Mouse (Mus musculus) mesoderm, embryonic 11.5 days (tissue): ENCODE measurements around the gene Cpne2.

ENCODE experiments used
- DNase-seq: peaks from one replicate; pipeline ENCODE4 v3.0.0-alpha.2; 2012; ENCODE audit warnings: low read depth, low spot score

Gene Cpne2

DNA sequence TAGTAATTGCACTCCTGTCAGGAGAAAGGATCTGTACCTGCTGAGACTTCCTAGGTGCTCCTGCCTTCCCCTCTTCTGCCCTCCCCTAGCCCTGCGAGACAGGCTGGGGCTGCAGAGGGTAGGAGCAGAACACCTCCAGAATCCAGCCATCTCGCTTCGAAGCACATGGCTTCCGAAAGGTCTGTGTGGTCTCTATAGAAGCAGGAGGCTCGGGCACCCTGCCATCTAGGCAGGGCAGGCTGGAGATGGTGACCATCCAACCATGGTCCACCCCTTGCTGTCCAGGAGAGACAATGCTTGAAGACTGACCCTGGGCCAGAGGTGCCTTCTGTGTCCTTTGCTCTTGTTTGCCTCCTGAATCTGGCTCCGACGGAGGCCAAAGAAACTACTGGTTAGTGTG lies 2.8 kb downstream of the Cpne2 start:
- DNase-seq: no peak

DNA sequence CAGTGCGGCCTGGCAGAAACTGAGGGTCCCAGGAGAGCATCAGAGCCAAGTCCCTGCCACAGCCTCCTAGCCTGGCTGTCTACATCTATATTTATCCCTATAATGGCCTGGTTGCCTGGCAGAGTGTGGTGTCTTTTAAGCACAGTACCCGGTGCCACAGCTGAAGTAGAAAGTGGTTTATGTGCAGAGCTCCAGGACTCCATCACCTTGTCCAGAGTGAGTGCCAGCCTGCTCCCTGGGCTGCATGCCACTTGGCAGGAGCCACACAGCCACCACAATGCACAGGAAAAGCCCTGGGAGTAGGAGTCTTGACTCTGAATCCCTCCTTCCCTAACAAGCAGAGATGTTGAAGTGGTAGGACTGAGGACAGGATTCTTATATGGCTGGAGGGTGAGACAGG lies 4.7 kb downstream of the Cpne2 start:
- no peak for DNase-seq

DNA sequence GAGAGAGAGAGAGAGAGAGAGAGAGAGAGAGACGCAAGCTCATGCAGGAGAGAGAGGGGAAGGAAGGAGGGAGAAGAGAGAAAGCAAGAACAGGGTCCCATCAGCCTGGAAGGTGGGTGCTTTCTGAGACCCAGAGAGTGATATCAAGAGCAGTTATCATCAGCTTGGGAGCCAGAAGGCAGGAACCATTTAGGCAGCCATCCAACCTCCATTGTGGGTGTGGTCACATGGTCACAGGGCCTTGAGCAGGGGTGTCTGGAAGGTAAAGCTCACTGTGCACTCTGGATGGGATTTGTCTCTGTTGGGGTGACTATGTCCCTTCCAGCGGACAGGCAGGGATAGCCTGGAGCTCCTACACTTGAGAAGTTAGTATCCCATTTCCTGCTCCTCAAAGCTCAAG lies 7.2 kb downstream of the Cpne2 start:
- no peak for DNase-seq

DNA sequence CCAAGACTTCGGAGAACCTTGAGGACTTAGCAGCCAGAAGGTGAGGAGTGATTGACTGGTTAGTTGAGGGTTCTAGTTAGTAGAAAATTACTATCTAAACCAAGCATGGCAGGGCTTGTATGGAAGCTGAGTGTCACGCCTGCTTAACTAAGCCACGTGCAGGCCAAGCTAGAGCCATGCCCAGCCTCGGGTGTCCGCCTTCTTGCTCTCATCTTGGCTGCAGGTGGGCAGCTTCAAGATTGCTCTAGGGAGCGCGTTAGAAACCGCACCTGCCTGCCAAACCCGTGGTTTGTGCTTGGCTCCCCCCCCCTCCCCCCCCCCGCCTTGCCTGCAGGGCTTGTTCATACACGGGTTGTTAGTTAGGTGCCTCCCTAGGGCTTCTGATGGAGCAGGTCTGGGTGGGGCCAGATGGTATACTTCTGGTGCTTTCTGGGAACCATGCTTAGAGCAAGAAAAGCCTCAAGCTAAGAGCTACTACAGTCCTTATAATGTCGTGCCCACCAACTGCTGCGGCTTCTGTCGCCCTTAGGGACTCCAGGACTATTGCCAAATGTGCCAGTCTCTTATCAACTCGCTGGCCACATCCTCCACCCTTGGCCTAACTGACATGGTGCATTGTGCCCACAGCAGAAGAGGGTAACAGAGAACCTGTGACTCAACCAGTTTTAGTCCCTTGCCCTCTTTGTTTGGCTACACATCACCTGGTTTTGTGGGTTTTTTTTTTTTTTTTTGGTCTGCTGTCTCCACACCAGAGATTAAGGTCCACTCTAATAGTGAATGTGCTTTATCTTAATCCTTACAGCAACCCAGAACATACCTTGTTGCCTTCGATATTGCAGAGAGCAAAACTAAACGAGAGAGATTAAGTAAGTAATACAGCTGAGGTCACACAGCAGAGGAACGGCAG lies 8.4 kb downstream of the Cpne2 start:
- no peak for DNase-seq

DNA sequence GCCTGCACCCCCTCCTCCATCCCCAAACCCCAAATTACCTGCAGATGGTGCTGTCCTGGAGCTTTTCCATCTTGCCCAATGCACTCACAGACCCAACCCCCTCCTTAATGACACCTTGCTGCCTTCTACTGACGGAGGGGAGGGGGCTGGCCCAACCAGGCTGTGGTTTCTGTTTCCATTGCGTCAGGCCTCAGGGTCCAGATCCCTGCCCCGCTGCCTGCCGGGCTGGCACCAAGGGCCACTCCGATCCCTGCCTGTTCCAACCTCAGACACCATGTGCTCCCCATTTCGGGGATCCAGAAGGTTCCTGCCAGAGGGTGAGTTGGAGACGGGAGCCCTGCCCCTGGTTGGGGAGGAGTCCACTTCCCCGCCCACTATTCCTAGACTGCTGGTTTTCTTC lies 11.2 kb downstream of the Cpne2 start:
- no peak for DNase-seq

DNA sequence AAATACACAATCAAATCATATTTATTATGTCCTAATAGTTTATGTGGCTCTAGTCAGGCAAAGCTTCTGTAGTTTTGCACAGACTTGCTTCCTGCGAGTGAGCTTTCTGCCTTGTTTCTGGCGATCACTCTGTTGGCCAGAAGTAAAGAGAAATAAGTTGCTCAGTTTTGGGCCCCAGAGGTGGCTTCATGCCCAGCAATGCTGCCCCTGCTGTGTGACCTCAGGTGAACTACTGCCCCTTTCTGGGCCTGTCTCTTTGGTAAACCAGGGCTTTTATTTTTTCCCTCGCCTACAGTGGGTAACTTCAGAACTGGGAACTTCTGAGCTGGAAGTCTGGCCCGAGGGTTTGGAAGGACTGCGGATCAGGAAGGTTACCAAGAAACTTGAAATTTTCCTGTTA lies 16.3 kb downstream of the Cpne2 start:
- no peak for DNase-seq

GRCm38 (mm10) chr8:94549482-94549881 lies 16.7 kb downstream of the Cpne2 start:
- no peak for DNase-seq

DNA sequence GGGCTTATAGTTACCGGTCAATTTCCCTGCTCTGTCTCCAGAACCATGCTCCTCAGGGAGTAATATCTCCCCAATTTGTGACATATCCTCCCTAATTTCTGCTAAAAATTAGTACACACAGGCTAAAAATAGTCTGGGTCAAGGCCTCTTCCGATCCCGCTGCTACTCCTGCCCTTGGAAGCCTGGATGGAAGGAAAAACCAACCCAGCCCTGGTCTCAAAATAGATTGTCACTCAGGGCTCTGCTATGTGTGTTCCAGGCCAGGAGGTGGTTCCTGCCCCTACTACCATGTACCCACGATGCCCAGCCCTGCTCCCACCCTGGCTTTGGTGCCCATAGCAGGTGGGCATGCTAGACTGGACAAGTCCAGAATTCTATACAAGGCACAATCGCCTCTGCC lies 17.2 kb downstream of the Cpne2 start:
- no peak for DNase-seq

- peak; percentile 82 for DNase-seq
Observed at GRCm38 (mm10) chr8:94551471-94552422, 19.0 kb downstream of the Cpne2 start.

- DNase-seq: no peak
Observed at GRCm38 (mm10) chr8:94552696-94553095, 19.9 kb downstream of the Cpne2 start.

DNA sequence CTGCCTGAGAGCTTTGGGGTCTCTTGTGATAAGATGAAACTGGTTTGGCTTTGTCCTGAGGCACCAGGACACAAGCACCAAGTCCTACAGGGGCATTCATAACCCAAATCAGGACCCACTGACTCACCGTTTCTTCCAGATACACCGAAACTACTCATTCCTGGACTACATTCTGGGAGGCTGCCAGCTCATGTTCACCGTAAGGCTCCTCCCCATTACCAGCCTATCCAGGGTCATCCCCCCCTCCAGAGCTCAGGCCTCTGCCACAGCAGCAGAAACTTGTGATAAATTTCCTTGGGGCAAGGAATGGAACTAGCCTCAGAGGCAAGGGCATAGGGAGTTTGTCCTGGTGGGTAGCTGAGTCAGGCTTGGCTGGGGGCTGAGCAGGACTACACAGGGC lies 24.5 kb downstream of the Cpne2 start:
- no peak for DNase-seq

DNA sequence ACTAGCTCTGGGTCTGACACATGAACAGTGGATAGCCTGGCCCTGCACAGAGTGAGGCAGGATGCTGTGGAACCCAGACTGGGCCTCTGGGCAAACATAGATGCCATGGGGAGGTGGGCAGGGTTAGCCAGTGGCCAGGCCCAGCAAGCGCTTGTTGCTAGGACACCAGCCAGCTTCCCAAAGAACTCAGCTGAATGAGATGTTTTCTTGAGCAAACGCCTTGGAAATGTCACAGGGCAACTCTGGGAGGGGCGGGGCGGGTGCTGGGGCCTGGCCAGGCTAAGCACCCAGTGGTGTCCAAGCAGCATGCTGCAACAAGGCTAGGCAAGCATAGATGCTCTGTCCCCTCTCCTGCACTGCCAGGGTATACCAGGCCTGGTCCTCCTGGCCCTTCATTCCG lies 28.5 kb downstream of the Cpne2 start:
- DNase-seq: peak; percentile 47

- DNase-seq: no peak
Observed at GRCm38 (mm10) chr8:94564421-94564820, 31.6 kb downstream of the Cpne2 start.

- no peak for DNase-seq
Observed at GRCm38 (mm10) chr8:94566033-94566432, 33.2 kb downstream of the Cpne2 start.

DNA sequence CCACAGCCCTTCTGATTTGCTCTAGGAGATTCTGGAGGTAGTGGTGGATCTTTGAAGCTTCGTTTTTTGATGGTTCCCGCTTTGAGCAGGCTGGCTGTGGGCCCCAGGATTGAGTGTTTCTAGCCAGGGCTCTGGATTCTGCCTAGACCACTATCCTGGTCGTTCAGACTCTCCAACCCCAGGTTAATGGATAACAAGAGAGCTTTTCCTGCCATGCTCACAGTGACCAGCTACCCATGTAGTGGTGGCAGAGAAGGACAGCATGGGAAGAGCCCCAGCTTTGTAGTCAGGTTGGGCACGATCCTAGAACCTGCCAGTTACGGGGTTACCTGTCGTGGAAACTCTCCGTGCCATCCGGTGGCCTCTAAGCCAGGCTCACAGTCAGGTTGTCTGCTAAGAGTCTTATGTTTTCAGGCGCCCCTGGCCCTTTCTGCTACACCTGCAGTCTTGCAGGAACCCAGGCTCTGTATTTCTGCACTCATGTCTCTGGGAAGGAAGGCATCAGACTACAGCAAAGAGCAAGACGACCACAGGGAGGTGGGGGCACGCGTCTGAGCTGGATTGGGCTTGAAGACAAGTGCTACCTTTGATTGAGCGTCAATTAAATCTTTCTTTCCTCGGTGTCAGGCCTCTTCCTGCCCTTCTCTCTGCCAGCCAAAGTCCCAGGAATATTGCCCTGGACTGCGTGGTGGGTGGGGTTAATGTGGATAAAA lies 33.8 kb downstream of the Cpne2 start:
- DNase-seq: no peak

DNA sequence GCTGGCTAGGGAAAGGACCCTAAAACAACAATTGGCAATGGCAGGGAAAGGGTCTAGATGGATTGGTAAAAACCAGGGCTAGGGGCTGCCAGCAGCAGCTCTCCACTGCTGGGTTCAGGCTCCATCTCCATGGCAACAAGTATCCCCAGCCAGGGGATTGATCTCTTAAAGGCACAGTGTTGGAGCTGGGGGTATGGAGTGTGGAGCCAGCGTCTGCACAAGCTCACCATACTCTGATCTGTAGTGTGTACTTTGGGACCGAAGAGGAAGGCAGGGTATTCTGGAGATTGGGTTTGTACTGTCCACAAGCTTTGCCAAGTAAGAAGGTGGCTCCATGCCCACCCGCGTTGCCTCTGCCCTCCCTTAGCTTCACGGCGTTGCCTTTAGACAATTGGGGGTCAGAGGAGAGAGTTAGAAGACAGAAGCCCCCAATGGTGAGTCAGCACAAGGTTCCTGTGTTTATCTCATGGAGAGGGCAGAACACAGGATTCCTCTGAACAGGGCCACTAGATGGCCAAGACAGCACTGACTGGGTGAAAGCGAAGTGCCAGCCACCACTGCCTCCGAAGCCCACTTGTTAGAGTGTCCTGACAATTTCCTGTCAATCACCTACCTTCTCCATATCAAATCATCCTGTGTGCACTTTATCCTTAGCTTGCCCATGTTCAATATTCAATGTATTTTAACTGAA lies 34.5 kb downstream of the Cpne2 start:
- DNase-seq: peak; percentile 27

GRCm38 (mm10) chr8:94568098-94568497 lies 35.3 kb downstream of the Cpne2 start:
- DNase-seq: no peak

DNA sequence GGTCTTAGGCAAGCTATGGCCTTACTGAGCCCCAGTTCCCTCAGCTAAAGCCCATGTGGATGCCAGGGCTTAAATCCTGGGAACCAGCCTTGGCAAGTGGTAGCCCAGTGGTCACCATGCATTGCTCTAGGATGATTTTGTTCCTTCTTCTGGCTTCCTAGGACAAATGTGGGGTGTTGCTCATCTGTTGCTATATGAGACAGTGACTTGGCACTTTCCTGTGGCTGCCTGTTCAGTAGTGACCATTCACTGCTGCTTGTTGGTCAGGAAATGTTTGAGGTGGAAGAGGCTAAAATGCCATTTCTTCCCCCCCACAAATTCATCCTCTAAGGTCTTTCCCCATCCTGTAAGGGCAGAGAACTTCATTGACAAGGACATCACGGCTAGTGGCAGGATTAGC lies 36.6 kb downstream of the Cpne2 start:
- no peak for DNase-seq

DNA sequence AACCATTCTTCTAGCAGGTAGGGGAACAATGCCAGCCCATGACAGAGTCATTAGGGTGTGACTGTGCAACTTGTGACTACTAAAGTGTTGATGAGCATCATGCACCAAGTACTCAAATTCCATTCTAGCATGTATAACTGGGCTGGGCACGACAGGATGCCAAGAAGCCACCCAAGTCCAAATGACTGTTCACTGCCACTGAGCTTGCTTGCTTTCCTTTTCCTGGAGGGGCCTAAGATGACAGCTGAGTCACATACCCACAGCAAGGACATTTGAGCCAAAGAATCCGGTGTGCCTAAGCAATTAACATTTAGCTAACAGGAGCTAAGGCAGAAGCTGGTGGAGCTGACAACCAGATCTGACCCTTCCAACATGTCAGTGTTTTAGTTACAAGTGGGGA lies 39.1 kb downstream of the Cpne2 start:
- no peak for DNase-seq

DNA sequence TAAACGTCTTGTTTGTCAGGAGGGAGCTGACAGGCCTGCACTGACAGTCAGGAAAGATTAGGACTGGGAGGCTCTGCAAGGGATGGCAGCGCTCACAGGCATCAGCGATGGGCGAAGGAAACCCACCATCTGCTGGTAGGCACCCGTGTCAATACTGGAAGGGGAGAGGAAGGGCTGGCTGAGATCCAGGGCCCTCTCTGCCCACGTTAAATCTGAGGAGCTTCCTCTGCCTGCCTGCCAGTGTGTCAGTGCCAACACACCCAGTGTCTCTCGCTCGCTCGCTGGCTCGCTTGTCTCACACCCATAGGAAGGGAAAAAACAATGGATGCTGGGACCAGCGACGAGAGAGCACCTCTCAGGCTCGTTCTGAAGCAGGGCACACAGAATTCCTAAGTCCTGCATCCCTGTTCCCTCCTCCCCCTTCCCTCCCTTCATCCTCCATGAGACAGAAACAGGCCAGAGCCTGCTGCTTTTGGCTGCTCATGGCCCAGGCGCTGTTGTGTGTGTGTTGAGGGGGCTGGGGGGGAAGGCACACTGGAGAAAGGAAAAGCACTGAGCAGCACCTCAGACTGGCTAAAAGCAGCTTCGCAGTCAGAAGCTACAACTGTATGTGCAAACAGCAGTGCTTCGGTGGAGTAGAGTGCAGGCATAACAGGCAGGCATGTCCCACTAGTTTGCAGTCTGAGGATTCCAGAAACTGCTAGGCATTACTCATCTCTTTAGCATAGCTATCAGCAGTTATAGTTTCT lies 41.5 kb downstream of the Cpne2 start:
- DNase-seq: no peak

DNA sequence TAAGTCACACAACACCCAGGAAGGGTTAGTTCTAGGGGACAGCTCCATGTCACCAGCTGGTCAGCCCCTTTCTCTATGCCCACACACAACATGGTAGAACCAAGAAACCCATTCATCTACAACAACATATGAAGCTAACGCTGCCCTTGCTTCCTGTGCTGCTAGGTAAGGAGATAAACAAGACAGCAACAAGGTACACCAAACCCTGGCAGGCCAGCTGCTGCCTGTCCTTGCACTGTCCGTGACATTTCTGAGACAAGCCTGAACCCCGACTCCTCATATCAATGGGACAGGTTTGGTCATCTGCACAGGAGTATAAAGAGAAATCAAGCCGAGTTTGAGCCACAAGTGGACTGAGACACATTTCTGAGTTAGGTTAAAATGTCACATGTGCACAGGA lies 42.4 kb downstream of the Cpne2 start:
- DNase-seq: no peak
